Mouse (Mus musculus): ENCODE data around the gene Neu3.

- TF ChIP-seq MAFK (IDR thresholded peaks at IDR 0.05; ENCODE audit: insufficient replicate concordance, low read length), result no peak
- TF ChIP-seq CTCF (conservative IDR thresholded peaks at IDR 0.05 in 1 of 2, IDR thresholded peaks at IDR 0.05 in 1 of 2; ENCODE audit: low read depth in 2 of 2, low read length in 2 of 2), result no peak
- TF ChIP-seq ZMIZ1 (IDR thresholded peaks at IDR 0.05; ENCODE audit: low read depth, low read length), result no peak
- TF ChIP-seq MEF2A (IDR thresholded peaks at IDR 0.05; ENCODE audit: borderline replicate concordance, low read depth, low read length), result no peak
- TF ChIP-seq POLR2A (IDR thresholded peaks at IDR 0.05; ENCODE audit: low read depth, low read length), result no peak
- TF ChIP-seq MAX (IDR thresholded peaks at IDR 0.05; ENCODE audit: low read length), result no peak
- TF ChIP-seq RCOR1 (conservative IDR thresholded peaks at IDR 0.05; ENCODE audit: low read depth, low read length), result no peak
- no peak for TF ChIP-seq ZC3H11A (IDR thresholded peaks at IDR 0.05; ENCODE audit: low read depth, low read length)
These were observed 45.7 kb upstream of the Neu3 start for GRCm38 (mm10) chr7:99873965-99874364.

Measured in CH12.LX (cell line).